Mouse (Mus musculus): Measurements from ENCODE around the gene Sdc1. TPM values are rescaled to one million over a fixed set of nuclear protein-coding genes. Genes with fewer than 3 reads are reported as not detected.
A peak's percentile ranks its signal among the peaks of the same experiment; 100 is the strongest.

The Sdc1 gene
- polyA plus RNA-seq, 1 experiment from 2014 or later = 116 TPM

- peaks cover 25% of the 10 kb centered on the region for H3K4me1 ChIP-seq (ENCODE audit: insufficient read depth)
- DNase-seq = peak; percentile 34
- peak; percentile 2; the same call in 1 of the 2 replicates for ATAC-seq
- no peaks in the 10 kb centered on the region for H3K36me3 ChIP-seq (replicated peaks; ENCODE audit: insufficient read depth, low read length)
- peak overlapping the region; percentile 80 for H3K27ac ChIP-seq (ENCODE audit: low read depth)
- peaks cover 18% of the 10 kb centered on the region for H3K27me3 ChIP-seq (ENCODE audit: insufficient read depth, low read length)
- peak overlapping the region; percentile 75 for H3K4me3 ChIP-seq (ENCODE audit: low read depth, low read length)
- no peak for TF ChIP-seq EP300 (IDR thresholded peaks at IDR 0.05; ENCODE audit: low read depth)
- TF ChIP-seq CTCF (IDR thresholded peaks at IDR 0.05; ENCODE audit: low read depth) = no peak
- H3K4me2 ChIP-seq (ENCODE audit: low read depth, low read length) = peak overlapping the region; percentile 95
- H3K9ac ChIP-seq (replicated peaks) = peak overlapping the region; percentile 79
- H3K9me3 ChIP-seq (ENCODE audit: low read length) = no peaks in the 10 kb centered on the region
- WGBS (ENCODE audit: insufficient replicate concordance) = under 1% methylated on average over 37 of the region's 37 CpGs
Measured at GRCm38 (mm10) chr12:8771844-8772380, 789 bp downstream of the Sdc1 start.

- TF ChIP-seq CTCF (IDR thresholded peaks at IDR 0.05; ENCODE audit: low read depth) = peak; percentile 47
- TF ChIP-seq EP300 (IDR thresholded peaks at IDR 0.05; ENCODE audit: low read depth) = no peak
- peak overlapping the region; percentile 95 for H3K4me2 ChIP-seq (ENCODE audit: low read depth, low read length)
- peak; percentile 73 for DNase-seq
- peaks cover 28% of the 10 kb centered on the region for H3K4me1 ChIP-seq (ENCODE audit: insufficient read depth)
- under 1% methylated on average over 45 of the region's 55 CpGs for WGBS (ENCODE audit: insufficient replicate concordance)
- H3K9ac ChIP-seq (replicated peaks) = peak overlapping the region; percentile 79
- H3K36me3 ChIP-seq (replicated peaks; ENCODE audit: insufficient read depth, low read length) = no peaks in the 10 kb centered on the region
- ATAC-seq = peak; percentile 30; the same call in 1 of the 2 replicates
- peak overlapping the region; percentile 80 for H3K27ac ChIP-seq (ENCODE audit: low read depth)
- H3K4me3 ChIP-seq (ENCODE audit: low read depth, low read length) = peak overlapping the region; percentile 75
- H3K9me3 ChIP-seq (ENCODE audit: low read length) = no peaks in the 10 kb centered on the region
- peaks cover 18% of the 10 kb centered on the region for H3K27me3 ChIP-seq (ENCODE audit: insufficient read depth, low read length)
Measured at GRCm38 (mm10) chr12:8772451-8773143, 1.5 kb downstream of the Sdc1 start.

GRCm38 (mm10) chr12:8773336-8773735, 2.2 kb downstream of the Sdc1 start:
- Histone ChIP-seq H3K27ac (ENCODE audit: low read depth) (no peak overlapping the region), H3K4me1 (ENCODE audit: insufficient read depth) (peaks cover 28% of the 10 kb centered on the region), H3K4me3 (ENCODE audit: low read depth, low read length) (peak overlapping the region; percentile 75), H3K36me3 (replicated peaks; ENCODE audit: insufficient read depth, low read length) (no peaks in the 10 kb centered on the region), H3K9me3 (ENCODE audit: low read length) (no peaks in the 10 kb centered on the region), H3K9ac (replicated peaks) (peak overlapping the region; percentile 79; the same call in 1 of the 2 replicates), H3K27me3 (ENCODE audit: insufficient read depth, low read length) (peaks cover 18% of the 10 kb centered on the region), H3K4me2 (ENCODE audit: low read depth, low read length) (peak overlapping the region; percentile 95)
- ATAC-seq (no peak), DNase-seq (no peak)
- WGBS (ENCODE audit: insufficient replicate concordance) = 67% methylated on average over 6 of the region's 6 CpGs
- no peak for TF ChIP-seq EP300 (IDR thresholded peaks at IDR 0.05; ENCODE audit: low read depth)
- TF ChIP-seq CTCF (IDR thresholded peaks at IDR 0.05; ENCODE audit: low read depth) = no peak

GRCm38 (mm10) chr12:8774183-8774582, 3.1 kb downstream of the Sdc1 start:
- Histone ChIP-seq H3K27me3 (ENCODE audit: insufficient read depth, low read length) (peaks cover 18% of the 10 kb centered on the region), H3K27ac (ENCODE audit: low read depth) (no peak overlapping the region), H3K9me3 (ENCODE audit: low read length) (no peaks in the 10 kb centered on the region), H3K9ac (replicated peaks) (no peak overlapping the region), H3K36me3 (replicated peaks; ENCODE audit: insufficient read depth, low read length) (no peaks in the 10 kb centered on the region), H3K4me2 (ENCODE audit: low read depth, low read length) (no peak overlapping the region), H3K4me1 (ENCODE audit: insufficient read depth) (peaks cover 30% of the 10 kb centered on the region), H3K4me3 (ENCODE audit: low read depth, low read length) (no peak overlapping the region)
- no peak for ATAC-seq
- no peak for DNase-seq
- TF ChIP-seq CTCF (IDR thresholded peaks at IDR 0.05; ENCODE audit: low read depth) (no peak), EP300 (IDR thresholded peaks at IDR 0.05; ENCODE audit: low read depth) (no peak)

GRCm38 (mm10) chr12:8776206-8776605, 5.1 kb downstream of the Sdc1 start:
- Histone ChIP-seq H3K27me3 (ENCODE audit: insufficient read depth, low read length) (peaks cover 16% of the 10 kb centered on the region), H3K4me1 (ENCODE audit: insufficient read depth) (peaks cover 45% of the 10 kb centered on the region), H3K27ac (ENCODE audit: low read depth) (peak overlapping the region; percentile 44; the same call in 1 of the 2 replicates), H3K36me3 (replicated peaks; ENCODE audit: insufficient read depth, low read length) (no peaks in the 10 kb centered on the region), H3K4me3 (ENCODE audit: low read depth, low read length) (no peak overlapping the region), H3K4me2 (ENCODE audit: low read depth, low read length) (no peak overlapping the region), H3K9me3 (ENCODE audit: low read length) (no peaks in the 10 kb centered on the region), H3K9ac (replicated peaks) (no peak overlapping the region)
- no peak for DNase-seq
- ATAC-seq = no peak
- TF ChIP-seq CTCF (IDR thresholded peaks at IDR 0.05; ENCODE audit: low read depth) (no peak), EP300 (IDR thresholded peaks at IDR 0.05; ENCODE audit: low read depth) (no peak)
- WGBS (ENCODE audit: insufficient replicate concordance) = 67% methylated on average over 7 of the region's 7 CpGs

- H3K9ac ChIP-seq (replicated peaks) = no peak overlapping the region
Measured at GRCm38 (mm10) chr12:8776741-8777140, 5.6 kb downstream of the Sdc1 start.

More at GRCm38 (mm10) chr12:8776741-8777140, 5.6 kb downstream of the Sdc1 start:
- peaks cover 46% of the 10 kb centered on the region for H3K4me1 ChIP-seq (ENCODE audit: insufficient read depth)
- DNase-seq = no peak
- no peak overlapping the region for H3K27ac ChIP-seq (ENCODE audit: low read depth)
- 45% methylated on average over 3 of the region's 3 CpGs for WGBS (ENCODE audit: insufficient replicate concordance)
- ATAC-seq = no peak
- TF ChIP-seq EP300 (IDR thresholded peaks at IDR 0.05; ENCODE audit: low read depth) = no peak
- no peak for TF ChIP-seq CTCF (IDR thresholded peaks at IDR 0.05; ENCODE audit: low read depth)
- peaks cover 10% of the 10 kb centered on the region for H3K27me3 ChIP-seq (ENCODE audit: insufficient read depth, low read length)
- no peaks in the 10 kb centered on the region for H3K9me3 ChIP-seq (ENCODE audit: low read length)
- no peaks in the 10 kb centered on the region for H3K36me3 ChIP-seq (replicated peaks; ENCODE audit: insufficient read depth, low read length)
- H3K4me2 ChIP-seq (ENCODE audit: low read depth, low read length) = no peak overlapping the region
- H3K4me3 ChIP-seq (ENCODE audit: low read depth, low read length) = no peak overlapping the region

Data from liver, postnatal 0 days (tissue).